Mouse (Mus musculus): ENCODE data around the gene Ccser2.

Ccser2 gene

DNA sequence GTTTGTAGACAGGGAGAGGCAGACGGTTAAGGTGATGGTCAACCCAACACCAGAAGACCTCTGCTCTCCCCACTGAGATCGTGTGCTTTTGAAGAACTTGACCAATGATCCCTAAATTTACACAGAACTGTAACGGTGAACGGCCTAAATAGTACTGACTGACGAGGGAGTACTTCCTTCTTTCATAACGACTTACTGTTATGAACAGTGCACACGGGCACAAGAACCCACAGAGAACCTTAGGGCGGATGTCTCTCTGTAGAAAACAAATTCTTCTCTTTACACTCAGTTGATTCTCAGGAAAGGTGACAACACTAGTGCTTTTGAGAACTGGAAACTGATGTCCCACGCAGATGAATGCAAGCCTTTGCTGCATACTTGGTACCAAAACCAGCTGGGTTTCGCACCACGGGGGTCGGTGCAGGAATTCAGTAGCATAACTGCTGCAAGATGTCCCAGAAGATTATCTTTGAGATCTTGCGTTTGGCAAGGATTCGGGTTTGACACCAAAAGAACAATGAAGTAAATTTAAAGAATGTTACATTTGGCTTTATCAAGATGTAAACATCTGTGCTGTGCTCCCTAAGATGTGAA, 99.7 kb downstream of the Ccser2 start:
- DNase-seq (ENCODE audit: low spot score): no peak

GRCm38 (mm10) chr14:36866966-36867700, 101.4 kb downstream of the Ccser2 start:
- DNase-seq (ENCODE audit: low spot score): peak; percentile 55

DNA sequence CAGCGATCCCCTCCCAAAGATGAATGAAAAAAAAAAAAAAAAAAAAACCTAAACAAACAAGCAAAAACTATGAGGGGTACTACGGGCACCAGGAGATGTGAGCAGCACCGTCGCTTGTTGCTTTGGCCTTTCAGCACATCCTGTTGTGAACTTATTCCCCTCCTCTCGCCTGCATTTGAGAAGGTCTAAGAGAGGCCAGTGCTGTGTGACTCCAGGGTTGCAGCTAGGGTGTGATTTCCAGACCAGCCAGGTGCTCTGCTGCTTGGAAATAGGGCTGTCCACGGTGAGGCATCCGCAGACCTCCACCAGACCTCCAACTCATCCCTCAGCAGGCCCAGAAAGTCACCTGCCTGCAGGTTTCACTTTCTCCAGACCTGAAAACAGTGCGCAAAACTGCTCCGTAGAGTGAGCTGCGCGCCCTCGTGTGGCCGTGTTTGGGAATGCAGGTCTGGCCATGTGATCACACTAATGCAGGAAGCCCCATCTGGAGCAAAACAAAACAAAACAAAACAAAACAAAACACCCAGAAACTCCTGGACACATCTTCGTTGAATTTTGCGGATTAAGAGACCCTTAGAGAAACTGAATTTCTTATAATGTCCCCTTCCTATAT, 104.6 kb downstream of the Ccser2 start:
- DNase-seq (ENCODE audit: low spot score): peak; percentile 65

GRCm38 (mm10) chr14:36862387-36862786, 106.2 kb downstream of the Ccser2 start:
- no peak for DNase-seq (ENCODE audit: low spot score)

- DNase-seq (ENCODE audit: low spot score): no peak
Measured at GRCm38 (mm10) chr14:36858932-36859331, 109.6 kb downstream of the Ccser2 start.

- no peak for DNase-seq (ENCODE audit: low spot score)
Measured at GRCm38 (mm10) chr14:36852972-36853371, 115.6 kb downstream of the Ccser2 start.

GRCm38 (mm10) chr14:36848860-36849259, 119.7 kb downstream of the Ccser2 start:
- no peak for DNase-seq (ENCODE audit: low spot score)
